Mouse (Mus musculus): ENCODE results near the gene Lmx1b. TPM values are rescaled to one million over a fixed set of nuclear protein-coding genes. Genes with fewer than 3 reads are reported as not detected.
A peak's percentile ranks its signal among the peaks of the same experiment; 100 is the strongest.

Gene Lmx1b
- total RNA-seq, 2 experiments from 2014 or later, result 0.10 to 0.41 TPM

GRCm38 (mm10) chr2:33581449-33581777 is 58.9 kb downstream of the Lmx1b start:
- Histone ChIP-seq H3K4me3 (no peak overlapping the region; the same call in 1 of the 2 replicates), H3K27ac (no peak overlapping the region)
- TF ChIP-seq CTCF (conservative IDR thresholded peaks at IDR 0.05), result no peak
- DNase-seq (ENCODE audit: low spot score in 2 of 2), result no peak

GRCm38 (mm10) chr2:33580697-33581448 is 59.4 kb downstream of the Lmx1b start:
- TF ChIP-seq CTCF (conservative IDR thresholded peaks at IDR 0.05), result peak; percentile 55
- peak in 1 of 2 experiments; percentile 45 for DNase-seq (ENCODE audit: low spot score in 2 of 2)
- Histone ChIP-seq H3K27ac (peak overlapping the region; percentile 4; the same call in 1 of the 2 replicates), H3K4me3 (peak overlapping the region; percentile 50)

GRCm38 (mm10) chr2:33575406-33575805 is 64.9 kb downstream of the Lmx1b start:
- Histone ChIP-seq H3K27ac (no peak overlapping the region), H3K4me3 (no peak overlapping the region)
- no peak for DNase-seq (ENCODE audit: low spot score in 2 of 2)
- no peak for TF ChIP-seq CTCF (conservative IDR thresholded peaks at IDR 0.05)

GRCm38 (mm10) chr2:33573075-33573474 is 67.2 kb downstream of the Lmx1b start:
- H3K27ac ChIP-seq, result no peak overlapping the region
- TF ChIP-seq CTCF (conservative IDR thresholded peaks at IDR 0.05), result no peak
- no peak overlapping the region for H3K4me3 ChIP-seq
- DNase-seq (ENCODE audit: low spot score in 2 of 2), result no peak

- TF ChIP-seq CTCF (conservative IDR thresholded peaks at IDR 0.05), result no peak
- Histone ChIP-seq H3K27ac (peak overlapping the region; percentile 32), H3K4me3 (no peak overlapping the region; the same call in 1 of the 2 replicates)
- no peak for DNase-seq (ENCODE audit: low spot score in 2 of 2)
Observed at GRCm38 (mm10) chr2:33571219-33571824, 69.0 kb downstream of the Lmx1b start.

GRCm38 (mm10) chr2:33569698-33570097 is 70.6 kb downstream of the Lmx1b start:
- no peak overlapping the region for H3K27ac ChIP-seq
- no peak for DNase-seq (ENCODE audit: low spot score in 2 of 2)
- H3K4me3 ChIP-seq, result no peak overlapping the region
- no peak for TF ChIP-seq CTCF (conservative IDR thresholded peaks at IDR 0.05)

- Histone ChIP-seq H3K4me3 (no peak overlapping the region), H3K27ac (no peak overlapping the region)
- DNase-seq (ENCODE audit: low spot score in 2 of 2), result no peak
- peak; percentile 82 for TF ChIP-seq CTCF (conservative IDR thresholded peaks at IDR 0.05)
Observed at GRCm38 (mm10) chr2:33569240-33569639, 71.1 kb downstream of the Lmx1b start.

GRCm38 (mm10) chr2:33565886-33566285 is 74.4 kb downstream of the Lmx1b start:
- no peak for TF ChIP-seq CTCF (conservative IDR thresholded peaks at IDR 0.05)
- no peak for DNase-seq (ENCODE audit: low spot score in 2 of 2)

GRCm38 (mm10) chr2:33564748-33565147 is 75.6 kb downstream of the Lmx1b start:
- TF ChIP-seq CTCF (conservative IDR thresholded peaks at IDR 0.05), result no peak
- DNase-seq (ENCODE audit: low spot score in 2 of 2), result no peak
- H3K4me3 ChIP-seq, result no peak overlapping the region

More at GRCm38 (mm10) chr2:33565886-33566285, 74.4 kb downstream of the Lmx1b start:
- Histone ChIP-seq H3K27ac (no peak overlapping the region), H3K4me3 (no peak overlapping the region)

GRCm38 (mm10) chr2:33559752-33560151 is 80.6 kb downstream of the Lmx1b start:
- peak; percentile 93 for TF ChIP-seq CTCF (conservative IDR thresholded peaks at IDR 0.05)
- peak overlapping the region; percentile 38 for H3K4me3 ChIP-seq
- DNase-seq (ENCODE audit: low spot score in 2 of 2), result peak; percentile 62 to 79
- peak overlapping the region; percentile 55; the same call in 1 of the 2 replicates for H3K27ac ChIP-seq

More at GRCm38 (mm10) chr2:33564748-33565147, 75.6 kb downstream of the Lmx1b start:
- no peak overlapping the region for H3K27ac ChIP-seq

GRCm38 (mm10) chr2:33559334-33559733 is 81.0 kb downstream of the Lmx1b start:
- H3K4me3 ChIP-seq, result peak overlapping the region; percentile 38
- DNase-seq (ENCODE audit: low spot score in 2 of 2), result no peak
- H3K27ac ChIP-seq, result peak overlapping the region; percentile 55; the same call in 1 of the 2 replicates
- TF ChIP-seq CTCF (conservative IDR thresholded peaks at IDR 0.05), result no peak

GRCm38 (mm10) chr2:33558233-33558632 is 82.1 kb downstream of the Lmx1b start:
- no peak overlapping the region for H3K27ac ChIP-seq
- peak; percentile 100 for TF ChIP-seq CTCF (conservative IDR thresholded peaks at IDR 0.05)
- peak in 1 of 2 experiments; percentile 85 for DNase-seq (ENCODE audit: low spot score in 2 of 2)
- H3K4me3 ChIP-seq, result no peak overlapping the region

- no peak for TF ChIP-seq CTCF (conservative IDR thresholded peaks at IDR 0.05)
- DNase-seq (ENCODE audit: low spot score in 2 of 2), result no peak
- H3K27ac ChIP-seq, result no peak overlapping the region
- no peak overlapping the region for H3K4me3 ChIP-seq
Observed at GRCm38 (mm10) chr2:33555573-33555972, 84.7 kb downstream of the Lmx1b start.
